Mouse (Mus musculus) thymus, postnatal 36 days (tissue): ENCODE results near the gene Tspear.

Source experiments
- DNase-seq, 2 experiments: peaks; one replicate each; pipeline ENCODE4 v3.0.0; 2022; ENCODE audit warnings: mixed read lengths in 2 of 2

Gene Tspear

GRCm38 (mm10) chr10:77882553-77882952 is 196.2 kb downstream of the Tspear start:
- DNase-seq, result no peak

- DNase-seq, result no peak
Measured at GRCm38 (mm10) chr10:77886007-77886747, 199.8 kb downstream of the Tspear start.

- no peak for DNase-seq
Measured at GRCm38 (mm10) chr10:77890987-77891565, 204.7 kb downstream of the Tspear start.

- no peak for DNase-seq
Measured at GRCm38 (mm10) chr10:77895562-77895961, 209.2 kb downstream of the Tspear start.

- DNase-seq, result no peak
Measured at GRCm38 (mm10) chr10:77900126-77900525, 213.8 kb downstream of the Tspear start.

- DNase-seq, result no peak
Measured at GRCm38 (mm10) chr10:77900903-77901818, 214.8 kb downstream of the Tspear start.

GRCm38 (mm10) chr10:77901871-77902210 is 215.5 kb downstream of the Tspear start:
- DNase-seq, result no peak

GRCm38 (mm10) chr10:77902211-77902893 is 216.0 kb downstream of the Tspear start, which contains the start of gene Lrrc3:
Lrrc3 (minus strand) TSS chr10:77902536.
- peak; percentile 33 to 39 for DNase-seq

- peak; percentile 16 to 29 for DNase-seq
Measured at GRCm38 (mm10) chr10:77902894-77903715, 216.7 kb downstream of the Tspear start.

GRCm38 (mm10) chr10:77912605-77913004 is 226.2 kb downstream of the Tspear start:
- DNase-seq, result no peak

- DNase-seq, result no peak
Measured at GRCm38 (mm10) chr10:77913292-77913691, 226.9 kb downstream of the Tspear start.

GRCm38 (mm10) chr10:77916636-77917335 is 230.4 kb downstream of the Tspear start:
- peak; percentile 49 to 65 for DNase-seq

- no peak for DNase-seq
Measured at GRCm38 (mm10) chr10:77921009-77921408, 234.6 kb downstream of the Tspear start.

- no peak for DNase-seq
Measured at GRCm38 (mm10) chr10:77922681-77923080, 236.3 kb downstream of the Tspear start.

GRCm38 (mm10) chr10:77926140-77926539 is 239.8 kb downstream of the Tspear start:
- peak; percentile 58 to 67 for DNase-seq

GRCm38 (mm10) chr10:77927375-77927774 is 241.0 kb downstream of the Tspear start:
- no peak for DNase-seq
